Mouse (Mus musculus) cerebellum, adult 11-12 months (tissue): ENCODE measurements at regions not wholly inside any gene's neighbourhood (a gene's known extent, or its start where the extent isn't known, plus 50 kb on each side); places are given as distances from the start of the nearest gene placed in this dataset.
A peak's percentile ranks its signal among the peaks of the same experiment; 100 is the strongest.

Experiments
- DNase-seq: peaks from one replicate; pipeline ENCODE4 v3.0.0; 2022

DNA sequence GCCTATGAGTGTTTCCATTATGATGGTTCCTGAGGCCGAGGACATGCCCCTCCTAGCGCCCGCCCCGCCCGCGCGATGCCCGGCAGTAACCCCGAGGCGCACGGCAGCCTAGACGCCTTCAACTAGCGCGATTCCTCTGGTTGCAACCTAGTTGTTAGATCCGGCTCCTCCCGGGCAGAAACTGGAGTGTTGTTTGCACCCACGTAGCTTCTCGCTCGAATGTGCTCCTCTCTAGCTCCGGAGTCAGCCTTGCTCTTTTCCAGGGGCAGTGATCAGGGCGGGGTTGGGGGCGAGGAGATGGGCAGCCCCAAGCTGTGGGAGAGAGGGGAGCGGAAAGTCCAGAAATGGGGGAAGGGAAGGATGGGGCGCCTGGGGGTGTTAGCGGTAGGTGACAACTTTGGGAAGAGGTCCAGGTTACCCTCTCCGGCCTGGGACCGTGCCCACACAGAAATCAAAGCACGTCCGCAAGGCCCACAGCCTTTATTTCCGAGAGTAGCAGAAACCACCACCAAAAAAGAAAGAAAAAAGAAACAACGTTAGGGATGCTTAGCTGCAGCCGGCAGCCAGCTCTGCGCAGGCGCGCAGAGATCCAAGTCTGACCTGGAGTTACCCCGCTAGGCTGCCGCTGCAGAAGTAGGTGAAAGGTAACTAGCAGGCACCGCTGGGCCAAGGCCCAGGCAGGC, 58.1 kb upstream of the Abca1 start:
- peak; percentile 67 for DNase-seq

DNA sequence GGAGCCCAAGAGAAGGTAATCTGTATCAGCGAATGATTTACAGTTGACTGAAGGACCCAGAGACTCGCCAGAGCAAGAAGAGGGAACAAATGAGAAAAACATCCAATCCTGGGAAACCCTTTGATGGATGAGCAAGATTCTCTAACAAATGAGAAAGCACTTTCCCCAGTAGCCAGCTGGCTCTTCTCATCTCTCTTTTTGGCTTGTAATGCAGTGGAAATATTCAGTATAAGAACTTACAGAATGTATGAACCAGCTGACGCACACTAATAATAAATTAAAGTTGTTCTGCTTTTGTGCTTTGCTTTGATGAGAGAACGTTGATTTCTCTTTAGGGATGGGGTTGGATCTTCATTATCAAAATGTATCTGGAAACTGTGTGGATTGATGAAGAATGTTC, 52.8 kb upstream of the Abca1 start:
- DNase-seq: no peak

DNA sequence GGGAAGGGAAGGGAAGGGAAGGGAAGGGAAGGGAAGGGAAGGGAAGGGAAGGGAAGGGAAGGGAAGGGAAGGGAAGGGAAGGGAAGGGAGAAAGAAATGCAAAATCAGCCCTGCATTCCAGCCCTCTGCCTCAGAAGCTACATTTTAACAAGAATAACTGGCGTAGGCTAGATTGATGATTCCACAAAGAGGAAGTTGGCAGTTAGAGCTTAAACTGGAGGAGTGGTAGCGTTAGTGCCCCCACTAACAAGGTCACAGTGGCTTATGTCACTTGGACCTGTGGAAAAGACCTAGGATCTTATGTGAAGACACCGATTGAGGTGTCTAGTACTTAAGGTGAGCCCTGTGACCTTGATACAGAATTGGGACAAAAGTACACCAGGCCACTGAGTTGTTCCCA, 51.0 kb upstream of the Abca1 start:
- no peak for DNase-seq
